Mouse (Mus musculus): ENCODE results near the gene Aox2. TPM values are rescaled to one million over a fixed set of nuclear protein-coding genes. Genes with fewer than 3 reads are reported as not detected.

Gene Aox2
- polyA plus RNA-seq, 1 experiment from 2014 or later: 0.03 TPM

DNA sequence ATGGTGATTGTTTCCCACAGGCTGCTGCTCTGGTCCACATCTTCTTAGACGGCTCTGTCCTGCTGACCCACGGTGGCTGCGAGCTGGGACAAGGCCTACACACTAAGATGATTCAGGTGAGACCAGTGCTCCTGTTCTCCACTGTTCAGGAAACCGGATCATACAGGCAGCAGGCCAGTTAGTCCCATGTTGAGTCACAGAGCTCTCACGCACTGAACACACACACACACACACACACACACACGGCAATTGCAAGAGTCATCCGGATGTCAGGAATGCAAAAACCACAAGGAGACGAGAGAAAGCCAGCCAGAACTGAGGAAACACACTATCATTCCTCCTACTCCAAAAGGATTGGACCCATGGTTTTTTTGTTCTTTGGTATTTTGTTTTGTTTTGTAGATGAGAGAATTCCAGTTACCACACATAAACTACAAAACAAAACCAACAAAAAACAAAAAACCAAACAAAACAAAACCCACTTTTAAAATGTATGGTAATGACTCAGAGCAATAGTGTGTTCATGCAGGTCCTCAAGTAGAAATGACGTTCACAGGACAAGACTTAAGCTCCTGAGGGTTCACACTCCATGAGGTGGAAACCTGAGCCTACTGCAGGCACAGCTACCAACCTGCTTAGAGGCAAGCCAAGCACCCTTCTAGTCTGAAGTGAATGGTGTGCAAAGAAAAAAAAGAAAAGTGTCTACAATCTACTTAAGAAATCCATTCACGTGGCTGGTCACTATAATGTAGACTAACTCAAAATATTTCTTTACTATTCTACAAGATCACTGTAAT, 20.7 kb upstream of the Aox2 start:
- no peak overlapping the region for H3K27ac ChIP-seq
- H3K4me2 ChIP-seq (replicated peaks): no peak overlapping the region
- no peaks in the 10 kb centered on the region for H3K9me3 ChIP-seq
- no peak for ATAC-seq
- H3K4me1 ChIP-seq (replicated peaks): no peaks in the 10 kb centered on the region
- no peaks in the 10 kb centered on the region for H3K27me3 ChIP-seq (replicated peaks)
- 76% methylated on average over 10 of the region's 10 CpGs for WGBS
- no peak overlapping the region for H3K9ac ChIP-seq
- no peak overlapping the region for H3K4me3 ChIP-seq (replicated peaks)
- H3K36me3 ChIP-seq: no peaks in the 10 kb centered on the region

GRCm38 (mm10) chr1:58260311-58260710, 17.8 kb upstream of the Aox2 start:
- Histone ChIP-seq H3K4me1 (replicated peaks) (no peaks in the 10 kb centered on the region), H3K4me2 (replicated peaks) (no peak overlapping the region), H3K27ac (no peak overlapping the region), H3K4me3 (replicated peaks) (no peak overlapping the region), H3K36me3 (no peaks in the 10 kb centered on the region), H3K9ac (no peak overlapping the region), H3K9me3 (no peaks in the 10 kb centered on the region), H3K27me3 (replicated peaks) (no peaks in the 10 kb centered on the region)
- ATAC-seq: no peak
- WGBS: 43% methylated on average over 3 of the region's 3 CpGs

- no peaks in the 10 kb centered on the region for H3K4me1 ChIP-seq (replicated peaks)
- 85% methylated on average over 2 of the region's 2 CpGs for WGBS
- H3K4me2 ChIP-seq (replicated peaks): no peak overlapping the region
- no peaks in the 10 kb centered on the region for H3K9me3 ChIP-seq
- H3K9ac ChIP-seq: no peak overlapping the region
- H3K27ac ChIP-seq: no peak overlapping the region
- H3K27me3 ChIP-seq (replicated peaks): no peaks in the 10 kb centered on the region
- H3K36me3 ChIP-seq: no peaks in the 10 kb centered on the region
- no peak overlapping the region for H3K4me3 ChIP-seq (replicated peaks)
- ATAC-seq: no peak
Measured at GRCm38 (mm10) chr1:58268231-58268630, 9.9 kb upstream of the Aox2 start.

DNA sequence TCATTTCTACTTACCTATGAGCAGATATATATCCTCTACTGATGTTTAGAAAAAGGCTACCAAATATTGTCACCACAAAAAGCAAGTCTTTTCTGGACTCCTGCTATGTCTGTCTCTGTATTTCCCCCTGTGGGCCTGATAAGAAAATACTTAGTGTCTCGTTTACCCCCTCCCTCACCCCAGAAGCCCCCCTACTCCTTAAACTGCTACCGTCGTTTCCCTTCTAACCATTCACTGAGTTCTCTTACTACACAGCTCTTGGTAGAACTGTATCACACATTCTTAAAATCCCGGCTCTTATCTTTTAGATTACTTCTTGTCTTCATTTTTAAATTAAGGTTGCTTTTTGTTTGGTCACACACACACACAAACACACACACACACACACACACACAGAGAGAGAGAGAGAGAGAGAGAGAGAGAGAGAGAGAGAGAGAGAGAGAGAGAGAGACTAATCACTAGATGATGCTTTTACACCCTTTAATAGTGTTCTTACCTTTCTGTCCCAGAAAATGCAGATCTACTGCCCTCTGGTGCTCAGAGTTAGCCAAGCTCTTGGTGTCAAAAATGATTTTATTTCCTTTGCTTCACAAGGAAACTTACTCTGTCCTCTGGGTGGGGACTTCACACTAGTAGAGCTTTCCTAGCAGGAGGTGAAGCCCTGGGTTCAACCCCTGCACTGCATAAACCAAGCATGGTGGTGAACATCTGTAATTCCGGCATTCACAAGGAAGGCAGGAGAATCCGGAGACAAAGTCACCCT, 7.1 kb upstream of the Aox2 start:
- Histone ChIP-seq H3K9ac (no peak overlapping the region), H3K27me3 (replicated peaks) (no peaks in the 10 kb centered on the region), H3K4me3 (replicated peaks) (no peak overlapping the region), H3K27ac (no peak overlapping the region), H3K36me3 (no peaks in the 10 kb centered on the region), H3K4me2 (replicated peaks) (no peak overlapping the region), H3K9me3 (no peaks in the 10 kb centered on the region), H3K4me1 (replicated peaks) (no peaks in the 10 kb centered on the region)
- no peak for ATAC-seq
- WGBS: 58% methylated on average over 6 of the region's 6 CpGs

GRCm38 (mm10) chr1:58275879-58276278, 2.2 kb upstream of the Aox2 start:
- no peak overlapping the region for H3K9ac ChIP-seq
- H3K9me3 ChIP-seq: no peaks in the 10 kb centered on the region
- no peak overlapping the region for H3K27ac ChIP-seq
- H3K4me1 ChIP-seq (replicated peaks): no peaks in the 10 kb centered on the region
- no peak overlapping the region for H3K4me2 ChIP-seq (replicated peaks)
- no peak overlapping the region for H3K4me3 ChIP-seq (replicated peaks)
- no peak for ATAC-seq
- H3K36me3 ChIP-seq: no peaks in the 10 kb centered on the region
- 28% methylated on average over 9 of the region's 9 CpGs for WGBS
- no peaks in the 10 kb centered on the region for H3K27me3 ChIP-seq (replicated peaks)

GRCm38 (mm10) chr1:58278513-58278912, 387 bp downstream of the Aox2 start:
- no peak overlapping the region for H3K9ac ChIP-seq
- no peaks in the 10 kb centered on the region for H3K36me3 ChIP-seq
- no peaks in the 10 kb centered on the region for H3K9me3 ChIP-seq
- H3K27me3 ChIP-seq (replicated peaks): no peaks in the 10 kb centered on the region
- ATAC-seq: no peak
- H3K4me3 ChIP-seq (replicated peaks): no peak overlapping the region
- H3K4me1 ChIP-seq (replicated peaks): no peaks in the 10 kb centered on the region
- H3K4me2 ChIP-seq (replicated peaks): no peak overlapping the region
- 69% methylated on average over 7 of the region's 7 CpGs for WGBS
- no peak overlapping the region for H3K27ac ChIP-seq

- Histone ChIP-seq H3K27me3 (replicated peaks) (no peaks in the 10 kb centered on the region), H3K27ac (no peak overlapping the region), H3K4me3 (replicated peaks) (no peak overlapping the region), H3K36me3 (no peaks in the 10 kb centered on the region), H3K9ac (no peak overlapping the region), H3K9me3 (no peaks in the 10 kb centered on the region), H3K4me1 (replicated peaks) (no peaks in the 10 kb centered on the region), H3K4me2 (replicated peaks) (no peak overlapping the region)
- no peak for ATAC-seq
- 65% methylated on average over 4 of the region's 4 CpGs for WGBS
Measured at GRCm38 (mm10) chr1:58280381-58280780, 2.3 kb downstream of the Aox2 start.

DNA sequence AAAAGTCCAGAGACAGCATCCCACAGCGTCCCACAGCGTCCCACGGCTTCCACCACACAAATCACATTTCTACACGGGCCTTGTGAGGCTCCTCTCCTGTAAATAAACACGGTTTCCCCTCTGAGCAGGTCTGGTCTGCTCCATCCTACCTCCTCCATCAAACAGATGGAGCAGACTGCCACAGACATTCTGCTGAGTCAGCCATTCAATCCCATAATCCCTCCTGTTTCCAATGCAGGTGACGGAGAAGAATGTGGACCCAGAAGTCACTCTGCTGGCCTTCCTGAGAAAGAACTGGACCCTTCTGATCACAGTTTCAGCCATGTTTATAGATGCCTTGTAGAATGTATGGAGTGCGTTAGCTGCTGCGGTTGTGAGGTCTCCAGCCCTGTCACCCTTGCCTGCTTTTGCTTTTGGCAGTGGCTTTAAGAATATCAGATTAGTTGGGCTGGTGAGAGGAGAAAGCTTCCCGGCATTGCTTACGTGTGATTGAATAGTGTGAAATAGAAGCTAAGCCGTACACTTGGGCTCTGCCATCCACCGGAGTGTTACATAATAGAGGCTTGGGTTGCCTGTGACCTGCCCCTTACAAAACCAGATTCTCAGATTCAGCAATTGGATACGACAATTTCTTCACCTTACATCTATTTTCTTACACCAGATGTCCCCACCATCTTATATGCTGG, 3.0 kb downstream of the Aox2 start:
- no peaks in the 10 kb centered on the region for H3K27me3 ChIP-seq (replicated peaks)
- no peak for ATAC-seq
- H3K36me3 ChIP-seq: no peaks in the 10 kb centered on the region
- H3K4me1 ChIP-seq (replicated peaks): no peaks in the 10 kb centered on the region
- 65% methylated on average over 13 of the region's 13 CpGs for WGBS
- no peak overlapping the region for H3K4me3 ChIP-seq (replicated peaks)
- H3K4me2 ChIP-seq (replicated peaks): no peak overlapping the region
- H3K9ac ChIP-seq: no peak overlapping the region
- H3K9me3 ChIP-seq: no peaks in the 10 kb centered on the region
- no peak overlapping the region for H3K27ac ChIP-seq

GRCm38 (mm10) chr1:58281625-58281988, 3.5 kb downstream of the Aox2 start:
- Histone ChIP-seq H3K4me1 (replicated peaks) (no peaks in the 10 kb centered on the region), H3K4me3 (replicated peaks) (no peak overlapping the region), H3K4me2 (replicated peaks) (no peak overlapping the region), H3K9me3 (no peaks in the 10 kb centered on the region), H3K9ac (no peak overlapping the region), H3K27ac (no peak overlapping the region), H3K36me3 (no peaks in the 10 kb centered on the region), H3K27me3 (replicated peaks) (no peaks in the 10 kb centered on the region)
- ATAC-seq: no peak
- 69% methylated on average over 4 of the region's 4 CpGs for WGBS

DNA sequence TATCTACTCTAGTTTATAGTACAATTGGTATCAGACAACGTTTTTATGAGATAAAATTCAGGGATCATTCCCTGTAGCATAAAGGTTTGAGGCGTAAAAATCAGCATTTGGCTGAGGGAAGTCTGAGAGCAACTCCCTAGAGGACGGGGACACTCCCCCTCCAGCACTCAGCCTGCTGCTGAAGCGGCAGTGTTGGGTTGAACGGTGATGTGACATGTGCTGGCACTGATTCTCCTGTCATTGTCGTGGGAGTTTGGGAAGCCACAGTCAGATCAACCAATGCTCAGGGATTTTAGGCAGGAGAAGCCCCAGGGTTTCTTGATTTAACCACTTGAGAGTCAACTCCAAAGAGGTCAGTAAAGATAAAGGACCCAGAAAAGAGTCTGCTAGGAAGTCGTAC, 6.4 kb downstream of the Aox2 start:
- Histone ChIP-seq H3K9me3 (no peaks in the 10 kb centered on the region), H3K36me3 (no peaks in the 10 kb centered on the region), H3K27me3 (replicated peaks) (no peaks in the 10 kb centered on the region), H3K27ac (no peak overlapping the region), H3K4me3 (replicated peaks) (no peak overlapping the region), H3K9ac (no peak overlapping the region), H3K4me1 (replicated peaks) (no peaks in the 10 kb centered on the region), H3K4me2 (replicated peaks) (no peak overlapping the region)
- ATAC-seq: no peak
- 54% methylated on average over 7 of the region's 7 CpGs for WGBS

DNA sequence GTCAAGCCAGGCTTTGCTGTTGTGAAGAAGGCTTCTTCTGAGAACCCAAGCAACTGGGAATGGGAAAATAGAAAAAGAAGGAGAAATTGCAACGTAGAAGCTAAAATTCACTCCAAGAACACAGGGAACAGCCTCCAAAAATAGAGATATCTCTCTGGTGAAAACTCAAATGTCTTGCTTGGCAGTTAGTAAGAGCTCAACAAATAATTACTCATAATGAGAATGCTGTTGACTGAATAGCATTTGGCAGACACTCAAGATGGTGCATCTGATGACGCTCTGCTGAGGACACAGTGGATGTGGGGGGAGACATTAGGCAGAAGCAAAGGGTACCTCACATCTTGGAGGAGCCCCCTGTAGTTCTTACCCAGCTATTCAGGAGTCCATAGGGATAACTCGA, 10.0 kb downstream of the Aox2 start:
- no peaks in the 10 kb centered on the region for H3K9me3 ChIP-seq
- WGBS: 78% methylated on average over 3 of the region's 3 CpGs

GRCm38 (mm10) chr1:58289863-58290469, 11.8 kb downstream of the Aox2 start:
- no peaks in the 10 kb centered on the region for H3K27me3 ChIP-seq (replicated peaks)
- no peak overlapping the region for H3K27ac ChIP-seq
- H3K4me3 ChIP-seq (replicated peaks): no peak overlapping the region
- H3K4me1 ChIP-seq (replicated peaks): 0 out of 2 replicates have a peak, but pooled peaks cover 3% of the 10 kb centered on the region
- H3K9ac ChIP-seq: no peak overlapping the region
- H3K9me3 ChIP-seq: no peaks in the 10 kb centered on the region
- 45% methylated on average over 16 of the region's 16 CpGs for WGBS
- no peak for ATAC-seq
- no peak overlapping the region for H3K4me2 ChIP-seq (replicated peaks)
- no peaks in the 10 kb centered on the region for H3K36me3 ChIP-seq

More for the DNA sequence above, 10.0 kb downstream of the Aox2 start:
- H3K27me3 ChIP-seq (replicated peaks): no peaks in the 10 kb centered on the region
- no peak overlapping the region for H3K4me3 ChIP-seq (replicated peaks)
- H3K4me2 ChIP-seq (replicated peaks): no peak overlapping the region
- H3K36me3 ChIP-seq: no peaks in the 10 kb centered on the region
- no peak for ATAC-seq
- no peak overlapping the region for H3K9ac ChIP-seq
- H3K4me1 ChIP-seq (replicated peaks): 0 out of 2 replicates have a peak, but pooled peaks cover 3% of the 10 kb centered on the region
- no peak overlapping the region for H3K27ac ChIP-seq
